Mouse (Mus musculus): Measurements from ENCODE around the gene Cnga4.

- TF ChIP-seq CTCF (IDR thresholded peaks at IDR 0.05; ENCODE audit: low read depth, low read length) (no peak), GATA1 (IDR thresholded peaks at IDR 0.05; ENCODE audit: borderline replicate concordance, low read length) (no peak), TAL1 (conservative IDR thresholded peaks at IDR 0.05; ENCODE audit: low read depth, low read length) (no peak), POLR2AphosphoS5 (IDR thresholded peaks at IDR 0.05; ENCODE audit: insufficient replicate concordance, low read depth, low read length) (no peak), GATA2 (IDR thresholded peaks at IDR 0.05; ENCODE audit: borderline replicate concordance, low read depth, low read length) (no peak)
These were observed 8.2 kb upstream of the Cnga4 start for GRCm38 (mm10) chr7:105396126-105396525.

Data from G1E (cell line).